Mouse (Mus musculus): Measurements from ENCODE around the gene Pi16.
"Not testable (repeated sequence)": the region's sequence is repeated elsewhere in the genome, so short reads cannot be mapped to it uniquely, and the experiment has no call there.

The Pi16 gene

DNA sequence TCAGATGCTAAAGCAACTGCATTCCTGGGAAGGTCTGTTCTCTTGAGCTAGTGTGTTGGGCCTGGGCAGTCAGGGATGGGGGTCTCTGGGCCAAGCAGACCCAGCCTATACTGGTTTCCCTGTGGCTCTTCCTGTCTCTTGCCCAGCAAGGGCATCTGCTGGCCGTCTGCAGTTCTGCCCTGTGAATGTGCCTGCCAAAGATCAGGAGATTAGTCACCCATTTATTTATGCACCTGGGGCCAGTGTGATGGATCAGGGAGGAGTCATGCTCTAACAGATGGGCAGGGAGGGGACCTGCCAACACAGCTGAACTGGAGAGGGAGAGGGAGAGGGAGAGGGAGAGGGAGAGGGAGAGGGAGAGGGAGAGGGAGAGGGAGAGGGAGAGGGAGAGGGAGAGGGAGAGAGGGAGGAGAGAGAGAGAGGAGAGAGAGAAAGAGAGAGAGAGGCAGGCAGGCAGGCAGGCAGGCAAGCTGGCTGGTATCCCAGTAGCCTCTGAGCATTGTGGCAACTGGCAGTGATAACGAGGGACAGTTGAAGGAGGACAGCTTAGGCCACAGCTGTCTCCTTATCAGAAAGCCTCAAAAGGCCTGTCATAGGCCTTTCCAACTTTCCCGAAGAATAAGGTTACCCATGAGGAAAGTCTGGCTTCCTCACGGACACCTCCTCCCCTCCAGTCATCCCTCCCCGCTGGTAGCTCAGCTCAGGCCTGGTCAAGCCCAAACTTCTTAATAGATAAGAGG, 13.4 kb downstream of the Pi16 start:
- no peak for DNase-seq (ENCODE audit: low spot score)

DNA sequence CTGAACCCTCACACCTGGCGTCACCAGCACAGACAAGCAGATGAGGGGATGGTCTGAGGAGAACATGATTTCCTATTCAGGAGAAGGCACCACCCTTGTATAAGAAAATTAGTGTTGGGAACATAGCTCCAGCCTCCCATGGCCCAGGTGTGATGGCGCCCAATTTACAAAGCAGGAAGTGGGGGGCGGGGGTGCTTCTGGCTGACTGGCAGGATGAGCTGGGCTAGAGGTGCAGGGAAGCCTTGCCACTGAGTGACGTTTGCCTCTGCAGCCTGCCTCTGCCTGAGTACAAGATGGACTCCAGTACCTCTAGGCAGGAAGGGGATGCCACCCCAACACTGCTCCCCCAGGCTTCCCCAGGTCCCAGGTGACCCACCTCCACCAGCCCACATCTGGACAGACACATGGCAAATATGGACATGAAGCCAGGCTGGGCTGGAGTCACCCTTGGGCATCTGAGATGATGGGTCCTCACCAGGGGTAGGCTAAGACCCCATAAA, 14.8 kb downstream of the Pi16 start:
- no peak for DNase-seq (ENCODE audit: low spot score)

DNA sequence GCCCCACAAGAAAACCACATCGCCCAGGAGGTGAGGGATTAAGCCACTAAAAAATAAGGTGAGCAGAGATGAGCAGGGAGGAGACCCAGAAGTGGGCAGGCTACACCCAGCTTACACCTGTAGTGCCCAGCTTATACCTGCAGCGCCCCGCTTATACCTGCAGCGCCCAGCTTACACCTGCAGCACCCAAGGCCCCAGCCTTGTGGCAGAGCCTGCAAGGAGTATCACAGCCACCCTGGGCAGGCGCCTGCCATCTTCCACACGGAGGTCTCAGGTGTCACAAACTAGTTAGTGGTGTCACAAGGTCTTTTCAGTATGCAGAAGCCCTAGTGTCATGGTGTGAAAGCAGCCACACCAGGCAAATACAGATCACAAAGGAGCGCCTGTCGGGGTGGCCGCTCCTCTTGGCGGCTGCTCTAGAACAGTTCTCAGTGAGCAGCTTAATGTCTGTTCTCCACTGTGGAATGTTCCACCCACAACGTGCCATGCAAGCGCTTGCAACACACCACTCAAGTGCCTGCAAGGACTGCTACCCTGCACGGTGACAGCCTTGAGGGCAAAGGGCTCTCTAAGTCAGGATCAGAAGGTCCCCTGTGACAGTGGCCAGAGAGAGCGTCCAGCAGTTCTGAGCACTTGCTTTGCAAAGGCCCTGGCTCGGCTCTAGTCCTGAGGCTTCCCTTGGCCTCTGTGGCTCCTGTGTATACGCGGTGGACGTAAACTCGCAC, 18.9 kb downstream of the Pi16 start:
- DNase-seq (ENCODE audit: low spot score): no peak

DNA sequence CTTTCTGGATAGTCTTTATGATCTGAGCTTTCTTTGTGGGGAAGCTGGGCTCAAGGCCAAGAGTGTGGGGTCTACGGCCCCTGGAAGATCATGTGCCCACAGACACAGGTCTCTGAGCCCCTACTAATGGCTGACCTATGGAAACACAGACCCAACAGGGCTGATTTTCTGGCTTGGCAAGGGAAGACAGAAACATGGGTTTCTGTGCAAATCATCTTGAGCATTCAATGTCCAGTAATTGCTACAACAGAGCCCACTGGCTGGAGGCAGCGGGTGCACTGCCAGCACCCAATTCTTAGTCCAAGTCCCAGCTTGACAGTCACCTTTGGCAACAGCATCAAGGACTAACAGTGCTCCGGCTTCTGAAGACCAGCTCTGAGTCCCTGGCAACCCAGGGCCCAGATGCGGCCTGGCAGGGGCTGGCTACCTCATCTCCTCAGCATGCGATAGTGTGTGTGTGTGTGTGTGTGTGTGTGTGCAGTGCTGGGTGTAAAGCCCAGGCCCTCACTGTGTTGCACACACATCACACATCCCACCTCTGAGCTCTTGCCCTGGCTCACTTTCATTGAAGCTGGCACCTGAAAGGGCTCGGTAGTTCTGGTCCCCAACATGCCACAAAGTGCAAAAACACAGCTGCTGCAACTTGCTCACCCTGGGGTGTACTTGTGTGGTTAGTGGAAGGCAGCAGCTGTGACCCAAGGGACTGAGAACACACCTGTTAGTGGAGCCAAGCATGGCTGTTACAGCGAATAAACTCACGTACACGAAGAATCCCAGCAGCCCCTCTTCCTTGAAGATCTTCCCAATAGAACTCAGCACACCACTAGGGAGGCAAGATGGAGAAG, 20.7 kb downstream of the Pi16 start:
- DNase-seq (ENCODE audit: low spot score): no peak

DNA sequence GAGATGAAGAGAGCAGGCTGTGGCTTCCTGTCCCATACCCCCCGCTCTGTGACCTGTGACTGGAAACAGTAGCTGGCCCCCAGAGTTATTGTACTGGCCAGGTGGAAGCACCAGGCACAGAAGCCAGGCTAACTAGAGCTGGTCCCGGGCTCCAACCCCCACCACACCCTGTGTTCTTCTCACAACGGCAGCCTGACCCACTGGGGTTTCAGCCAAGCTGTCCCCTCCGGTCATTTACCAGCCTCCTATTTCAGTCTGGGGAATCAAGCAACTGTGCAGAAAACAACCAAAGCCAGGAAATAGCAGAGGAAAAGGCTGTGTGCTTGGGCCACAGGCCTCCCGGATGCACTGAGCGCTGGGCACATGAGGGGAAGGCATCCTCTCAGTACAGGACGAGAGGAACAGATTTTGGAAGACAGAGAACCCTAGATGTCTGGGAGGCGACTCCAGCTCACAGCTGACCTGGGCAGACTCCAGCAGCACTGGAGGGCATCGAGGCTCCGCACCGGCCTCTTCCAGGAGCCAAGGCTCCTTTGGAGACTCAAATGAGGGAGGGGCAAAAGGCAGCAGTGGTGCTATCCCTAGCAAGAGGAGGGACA, 21.8 kb downstream of the Pi16 start:
- DNase-seq (ENCODE audit: low spot score): no peak

DNA sequence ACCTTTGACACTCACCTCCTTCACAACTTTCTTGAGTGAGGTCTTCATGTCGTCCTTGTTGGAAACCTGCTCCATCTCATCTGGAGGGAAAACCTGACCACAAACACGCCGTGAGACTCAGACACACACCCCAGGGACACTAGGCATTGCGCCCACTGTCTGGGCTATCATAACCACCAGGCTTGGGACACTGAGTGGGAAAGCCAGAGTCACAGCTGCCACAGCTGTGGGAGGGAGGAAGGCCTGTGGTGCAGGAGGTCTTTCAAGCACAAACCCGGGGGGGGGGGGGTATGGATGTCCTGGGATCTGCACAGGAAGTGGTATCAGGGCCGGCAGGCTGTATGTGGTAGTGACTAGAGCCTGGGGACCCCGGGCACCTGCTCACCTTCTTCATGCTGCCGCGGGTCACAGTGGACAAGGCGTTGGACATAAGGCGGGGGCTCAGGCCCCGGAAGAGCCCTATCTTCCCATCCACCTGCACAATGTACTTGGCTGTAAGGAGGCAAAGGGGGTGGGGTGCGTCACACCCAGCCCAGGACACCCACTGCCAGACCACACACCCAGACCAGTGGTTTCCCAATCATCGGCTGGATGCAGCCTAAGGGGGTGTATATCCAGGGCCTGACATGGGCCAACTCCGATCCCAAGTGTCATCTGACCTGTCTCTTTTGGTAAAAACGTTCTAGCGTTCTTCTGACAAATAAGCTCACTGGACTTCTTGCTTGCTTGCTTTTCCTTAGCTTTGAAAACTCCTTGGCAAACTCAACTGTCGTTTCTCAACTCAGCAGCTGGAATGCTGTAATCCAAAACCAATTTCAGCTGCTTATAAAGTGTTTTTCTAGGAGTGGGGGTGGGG, 23.2 kb downstream of the Pi16 start:
- no peak for DNase-seq (ENCODE audit: low spot score)

DNA sequence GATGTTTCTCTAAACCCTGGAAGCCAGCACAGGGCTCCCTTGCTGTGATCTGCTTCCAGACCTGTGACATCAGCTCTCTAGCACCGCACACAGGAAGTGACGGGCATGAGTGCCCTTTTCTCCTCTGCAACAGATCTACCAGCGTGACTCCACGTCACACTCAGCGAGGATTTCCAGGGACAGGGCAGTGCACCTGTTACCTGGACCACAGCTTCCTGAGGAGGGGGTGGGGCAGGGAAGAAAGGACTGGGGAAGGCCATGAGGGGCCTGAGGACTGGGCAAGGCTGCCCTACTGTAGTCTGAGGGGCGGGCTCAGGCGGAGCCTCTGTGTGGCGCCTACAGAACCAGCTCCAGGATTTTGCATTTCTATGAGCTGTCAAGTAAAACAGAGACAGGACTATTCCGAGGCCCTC, 24.1 kb downstream of the Pi16 start:
- no peak for DNase-seq (ENCODE audit: low spot score)

DNA sequence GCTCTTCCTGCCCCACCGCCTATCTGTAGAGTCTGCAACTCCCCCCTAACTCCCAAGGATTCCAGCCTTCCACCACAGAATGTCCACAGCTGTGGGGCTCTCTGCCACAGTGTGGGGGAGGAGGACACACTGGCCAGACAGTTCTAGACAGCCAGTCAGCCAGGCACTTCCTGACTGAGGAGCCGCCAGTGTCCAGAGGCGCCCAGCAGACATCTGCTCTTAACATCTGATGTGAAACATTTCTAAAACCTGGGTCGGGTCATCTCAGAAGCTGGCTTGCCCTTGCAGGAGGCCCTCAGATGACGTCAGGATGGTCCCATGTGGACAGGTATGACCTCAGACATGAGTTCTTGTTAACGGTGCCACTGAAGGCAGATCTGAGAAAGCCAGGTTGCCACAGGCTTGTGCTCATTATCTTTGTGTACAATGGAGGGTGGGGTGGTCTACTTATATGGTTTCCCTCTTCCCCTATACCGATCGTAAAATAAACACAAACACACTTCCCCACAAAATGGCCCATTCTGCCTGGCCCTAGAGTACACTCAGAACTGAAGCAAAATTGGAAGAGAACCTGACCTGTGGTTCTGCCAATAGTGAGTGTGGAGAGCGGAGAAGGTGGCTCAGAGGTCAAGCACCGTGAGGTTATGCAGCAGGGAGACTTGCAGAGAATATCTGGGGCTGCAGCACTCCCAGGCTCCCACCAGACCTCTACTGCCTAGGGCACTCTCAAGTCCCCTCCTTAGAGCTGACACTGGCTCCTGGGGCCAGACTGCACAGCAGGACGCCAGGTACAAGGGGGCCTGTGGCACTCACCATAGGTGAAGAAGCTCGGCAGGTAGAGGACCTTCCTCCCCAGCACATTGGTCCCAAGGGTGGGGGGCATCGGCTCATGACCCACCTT, 24.8 kb downstream of the Pi16 start:
- DNase-seq (ENCODE audit: low spot score): no peak

DNA sequence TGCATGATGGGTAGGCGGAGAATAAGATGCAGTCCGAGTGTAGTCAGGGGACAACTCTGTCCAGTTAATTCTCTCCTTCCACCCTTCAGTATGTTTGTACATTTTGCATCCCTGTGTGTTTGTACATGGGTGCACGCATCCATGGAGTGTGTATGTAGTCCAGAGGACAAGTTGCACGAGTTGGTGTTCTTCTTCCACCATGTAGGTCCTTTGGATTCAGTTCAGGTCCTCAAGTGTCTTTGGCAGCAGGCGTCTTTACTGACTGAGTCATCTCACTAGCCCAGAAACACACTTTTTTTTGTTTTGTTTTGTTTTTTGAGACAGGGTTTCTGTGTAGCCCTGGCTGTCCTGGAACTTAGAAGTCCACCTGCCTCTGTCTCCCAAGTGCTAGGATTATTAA, 25.8 kb downstream of the Pi16 start:
- DNase-seq (ENCODE audit: low spot score): no peak

DNA sequence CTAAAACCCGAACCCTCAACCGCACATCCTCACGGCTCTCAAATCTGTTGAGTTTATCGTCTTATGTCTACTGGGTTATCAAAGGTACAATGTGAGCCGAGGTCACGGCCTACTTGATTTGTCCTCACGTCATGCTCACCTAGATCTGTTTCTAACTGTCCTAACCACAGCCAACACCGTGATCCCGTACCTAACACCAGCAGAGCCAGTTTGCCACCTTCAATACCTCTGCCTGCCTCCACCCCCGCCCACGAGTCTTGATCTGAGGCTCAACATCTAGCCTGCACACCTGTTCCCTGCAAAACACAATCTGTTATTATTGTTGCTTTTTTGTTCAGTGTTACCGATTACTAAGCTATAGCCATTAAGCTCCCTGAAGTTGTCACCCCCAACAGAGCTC, 27.8 kb downstream of the Pi16 start:
- no peak for DNase-seq (ENCODE audit: low spot score)

DNA sequence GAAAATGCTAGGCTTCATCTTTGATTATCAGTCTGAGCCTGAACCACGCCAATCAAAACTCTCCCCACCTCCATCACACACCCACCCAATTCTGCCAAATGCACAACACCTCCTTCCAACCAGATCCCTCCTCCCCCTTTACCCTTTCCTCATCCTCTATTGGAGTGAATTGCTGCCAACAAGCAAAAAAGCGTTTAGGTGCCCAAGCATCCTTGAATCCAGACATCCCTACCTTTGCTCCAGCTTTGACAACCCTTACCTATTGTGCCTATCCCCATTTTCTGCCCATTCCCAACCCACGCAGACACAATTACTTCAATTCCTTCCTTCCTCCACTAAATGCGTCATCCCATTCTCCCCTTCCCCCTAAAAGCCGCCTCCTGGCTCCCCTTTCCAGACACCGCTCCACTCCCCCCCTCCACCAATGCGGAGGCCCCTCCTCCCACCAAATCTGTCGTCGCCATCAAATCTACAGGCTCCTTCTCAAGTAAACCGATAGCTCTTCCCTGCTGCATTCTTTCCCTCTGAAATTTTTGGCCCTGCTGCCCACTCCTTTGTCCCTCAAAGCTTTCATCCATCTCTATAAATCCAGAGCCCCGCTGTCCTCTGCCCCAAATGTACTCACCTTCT, 29.1 kb downstream of the Pi16 start:
- no peak for DNase-seq (ENCODE audit: low spot score)

DNA sequence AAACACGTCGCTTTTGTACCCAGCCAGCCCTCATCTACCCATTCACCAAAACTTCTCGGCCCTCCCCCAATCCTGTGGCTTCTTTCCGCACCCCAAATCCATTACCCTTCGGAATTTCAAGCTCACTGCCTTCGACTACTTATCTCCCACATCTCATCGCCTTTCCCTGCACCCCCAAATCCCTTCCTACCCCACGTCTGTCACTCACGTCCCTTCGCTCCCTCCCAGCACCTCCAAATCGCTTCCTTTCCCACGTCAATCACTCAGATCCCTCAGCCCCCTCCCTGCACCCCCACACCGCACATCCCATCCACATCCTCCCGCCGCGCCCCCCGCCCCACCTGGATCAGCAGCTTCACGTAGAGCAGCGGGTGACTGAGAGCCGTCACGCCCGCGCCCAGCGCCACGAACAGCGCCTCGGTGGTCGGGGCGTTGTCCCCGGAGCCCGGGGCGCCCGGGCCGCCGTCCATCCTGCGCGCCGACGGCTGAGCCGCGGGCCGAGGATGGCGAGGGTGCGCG, 29.7 kb downstream of the Pi16 start:
- no peak for DNase-seq (ENCODE audit: low spot score)

DNA sequence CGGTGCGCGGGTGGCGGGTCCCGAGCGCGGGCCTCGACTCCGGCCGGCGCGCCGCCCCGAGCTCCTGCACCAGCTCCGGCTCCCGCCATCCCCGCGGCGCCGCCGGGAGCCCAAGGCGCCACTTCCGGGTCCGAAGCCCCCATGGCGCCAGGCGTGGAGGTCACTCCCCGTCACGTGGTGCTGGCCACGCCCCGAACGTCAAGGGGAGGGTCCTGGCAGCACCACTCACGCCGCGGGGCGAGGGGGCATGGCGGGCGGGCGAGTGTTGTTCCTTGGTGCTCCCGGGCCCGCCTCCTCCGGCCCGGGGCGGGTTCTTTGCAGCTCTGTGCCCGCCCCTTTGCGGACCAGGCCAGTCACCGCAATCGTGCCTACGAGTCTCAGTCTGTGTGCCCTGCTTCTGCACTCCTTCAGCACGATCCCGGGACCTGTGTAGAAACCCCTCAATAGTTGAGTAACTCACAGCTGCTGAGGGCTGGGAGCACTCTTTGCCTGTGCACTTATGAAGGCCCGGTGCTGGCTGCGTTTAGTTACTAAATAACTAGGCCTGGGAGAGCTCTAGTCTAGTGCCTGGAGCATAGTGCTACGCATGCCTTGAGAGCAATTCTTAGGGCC, 30.3 kb downstream of the Pi16 start, which contains the start of gene Mtch1:
TSS of gene Mtch1 (minus strand) at position 290 of the 612 bp plus-strand sequence.
- DNase-seq (ENCODE audit: low spot score): peak; percentile 100

DNA sequence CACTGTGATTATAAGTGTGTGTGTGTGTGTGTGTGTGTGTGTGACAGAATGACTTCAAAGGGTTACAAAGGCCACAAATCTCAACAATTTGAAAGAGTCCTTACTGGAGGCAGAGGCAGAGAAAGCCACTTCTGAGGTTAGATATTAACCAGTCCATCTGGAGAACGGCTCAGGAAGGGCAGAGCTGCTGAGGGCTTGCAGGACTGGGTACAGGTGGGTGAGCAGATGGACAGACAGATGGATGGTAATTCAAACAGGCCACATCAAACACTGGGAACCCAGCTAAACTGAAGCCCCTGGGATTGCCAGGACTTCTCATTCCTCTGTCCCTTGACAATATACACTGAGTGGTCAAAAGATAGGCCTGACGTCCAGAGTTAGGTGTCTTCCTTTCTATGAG, 31.5 kb downstream of the Pi16 start:
- DNase-seq (ENCODE audit: low spot score): no peak

DNA sequence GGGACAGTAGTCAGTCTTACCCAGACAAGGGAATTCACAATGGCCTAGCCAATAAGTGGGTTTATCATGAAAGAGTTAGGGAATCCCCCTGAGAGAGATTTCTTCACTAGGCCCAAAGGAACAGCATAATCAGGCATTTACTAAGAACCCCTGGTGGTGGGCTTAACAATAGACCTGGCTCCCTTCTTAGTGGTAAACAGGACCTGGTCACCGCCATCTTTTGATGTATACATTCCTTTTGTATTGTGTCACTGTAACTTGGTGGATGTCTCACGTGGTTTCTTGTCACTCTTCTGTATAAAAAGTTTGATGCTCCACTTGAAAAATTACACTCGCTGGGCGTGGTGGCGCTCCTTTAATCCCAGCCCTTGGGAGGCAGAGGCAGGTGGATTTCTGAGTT, 33.6 kb downstream of the Pi16 start:
- DNase-seq (ENCODE audit: low spot score): not testable (repeated sequence)

DNA sequence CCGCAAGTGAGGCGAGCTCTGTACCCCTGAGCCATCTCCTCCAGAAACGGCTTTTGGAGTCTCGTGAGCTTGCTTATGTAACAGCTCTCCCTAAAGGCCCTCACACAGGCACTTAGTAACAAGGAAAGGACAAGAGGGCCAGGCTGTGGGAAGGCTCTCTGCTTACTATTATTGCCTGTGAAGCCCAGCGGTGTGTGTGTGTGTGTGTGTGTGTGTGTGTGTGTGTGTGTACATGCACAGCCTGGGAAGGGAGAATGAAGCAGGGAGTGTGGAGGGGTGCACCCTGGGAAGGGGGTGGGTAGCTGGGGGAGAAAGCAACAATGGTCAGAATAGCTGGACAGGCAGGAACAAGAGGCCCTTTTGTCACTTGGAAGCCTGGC, 38.0 kb downstream of the Pi16 start:
- DNase-seq (ENCODE audit: low spot score): no peak

DNA sequence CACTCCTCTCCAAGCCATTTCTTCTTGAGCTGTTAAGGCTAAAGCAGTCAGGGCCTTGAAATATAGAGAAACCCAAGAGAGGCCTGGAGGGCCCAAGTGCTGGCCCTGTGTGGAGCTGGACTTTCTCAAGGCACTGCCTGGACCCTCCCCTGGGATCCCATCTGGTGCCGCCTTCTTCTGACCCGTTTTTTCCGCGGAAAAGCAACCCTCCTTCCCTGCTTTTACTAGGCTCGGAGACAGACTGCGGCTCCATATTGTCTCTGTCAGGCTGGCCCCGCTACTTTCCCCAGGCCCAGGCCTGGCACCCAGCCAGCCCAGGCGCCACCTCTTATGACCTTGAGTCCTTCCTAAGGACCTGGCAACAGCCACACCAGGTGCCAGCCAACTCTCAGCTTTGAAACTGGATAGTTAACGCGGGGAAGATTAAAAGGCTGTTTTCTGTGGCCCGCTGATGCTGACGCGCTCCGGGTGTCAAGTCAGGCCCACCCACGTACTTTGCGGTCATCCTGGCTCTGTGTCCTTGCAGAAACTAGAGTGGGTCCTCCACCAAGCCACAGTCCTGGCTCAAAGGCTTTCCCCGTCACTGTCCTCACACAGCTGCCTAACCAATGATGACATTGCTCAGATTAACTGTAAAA, 38.5 kb downstream of the Pi16 start:
- no peak for DNase-seq (ENCODE audit: low spot score)

DNA sequence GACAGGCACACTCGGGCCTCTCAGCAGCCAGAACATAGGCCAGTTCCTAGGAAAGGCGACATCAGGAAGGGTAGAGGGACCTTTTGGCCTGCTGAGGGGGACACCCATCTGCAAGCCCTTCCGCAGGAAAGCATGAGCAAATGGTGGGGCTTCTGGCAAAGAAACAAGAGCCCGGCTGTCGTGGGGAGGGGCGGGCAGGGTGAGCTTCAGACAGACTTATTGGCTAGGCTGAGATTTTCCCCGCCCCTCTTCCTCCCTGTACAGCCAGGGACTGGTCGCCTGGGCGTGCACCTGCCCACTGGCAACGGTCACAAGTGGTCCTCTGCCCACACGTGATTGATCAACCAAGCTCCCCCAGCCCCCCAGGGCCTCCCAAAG, 39.0 kb downstream of the Pi16 start:
- no peak for DNase-seq (ENCODE audit: low spot score)

DNA sequence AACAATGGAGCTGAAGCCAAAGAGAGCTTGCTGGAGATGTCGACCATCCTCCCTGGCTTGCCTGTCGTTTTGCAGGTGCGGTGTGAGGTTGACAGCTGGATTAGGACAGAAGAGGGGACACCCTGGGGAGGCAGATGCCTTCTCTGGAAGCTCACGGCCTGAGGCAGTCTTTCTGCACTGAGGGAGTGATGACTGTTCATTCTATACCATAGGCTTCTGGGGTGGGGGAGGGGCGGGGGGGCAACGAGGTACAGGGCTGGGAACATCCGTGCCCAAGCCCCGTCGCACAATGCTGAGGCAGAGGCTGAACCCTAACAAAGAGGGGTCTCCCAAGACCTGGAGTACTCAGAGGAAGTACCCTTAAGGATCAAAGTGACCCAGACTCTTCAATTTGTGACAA, 39.4 kb downstream of the Pi16 start:
- no peak for DNase-seq (ENCODE audit: low spot score)
